8 mouse cellular contexts compared by ENCODE assay signal in genomic region chr11:99385813-99386721, GRCm38 (mm10). TPM values are rescaled to one million over a fixed set of nuclear protein-coding genes. Genes with fewer than 3 reads are reported as not detected.
DNase-seq lines count a peak whose midpoint lies in the region; ATAC-seq and TF ChIP-seq lines count a peak whose summit lies in the region.

No protein-coding gene starts in this region.

- WGBS in forebrain, embryonic 13.5 days, result 2% methylated on average over 70 of the region's 71 CpGs
- under 1% methylated on average over 71 of the region's 71 CpGs for WGBS in large intestine, adult 2 months
- WGBS in liver, embryonic 16.5 days (ENCODE audit: insufficient replicate concordance), result 2% methylated on average over 71 of the region's 71 CpGs
- 2% methylated on average over 71 of the region's 71 CpGs for WGBS in neural tube, embryonic 12.5 days
- WGBS in stomach, postnatal 0 days, result under 1% methylated on average over 71 of the region's 71 CpGs

- TF ChIP-seq CTCF in stomach, postnatal 0 days (IDR thresholded peaks at IDR 0.05; ENCODE audit: low read depth), result no peak

- H3K9me3 ChIP-seq in forebrain, embryonic 13.5 days (replicated peaks), result no peaks in the 10 kb centered on the region
- H3K9me3 ChIP-seq in liver, embryonic 16.5 days (replicated peaks; ENCODE audit: control insufficient read depth, low read length), result no peaks in the 10 kb centered on the region
- no peaks in the 10 kb centered on the region for H3K9me3 ChIP-seq in neural tube, embryonic 12.5 days
- H3K9me3 ChIP-seq in stomach, postnatal 0 days (ENCODE audit: control insufficient read depth, low read length), result no peaks in the 10 kb centered on the region

- peak; percentile 28 for TF ChIP-seq EP300 in stomach, postnatal 0 days (optimal IDR thresholded peaks at IDR 0.05)

- peaks cover 9% of the 10 kb centered on the region for H3K4me1 ChIP-seq in forebrain, embryonic 13.5 days
- H3K4me1 ChIP-seq in liver, embryonic 16.5 days (ENCODE audit: control insufficient read depth, low read depth, low read length), result no peaks in the 10 kb centered on the region; the same call in 1 of the 2 replicates
- H3K4me1 ChIP-seq in neural tube, embryonic 12.5 days, result no peaks in the 10 kb centered on the region
- H3K4me1 ChIP-seq in stomach, postnatal 0 days (replicated peaks; ENCODE audit: control insufficient read depth, insufficient read depth), result no peaks in the 10 kb centered on the region

- DNase-seq in c-Kit-positive CD71-positive TER-119-negative erythroid progenitor cells, embryonic 14.5 days (ENCODE audit: low read depth), result peak; percentile 48
- peak; percentile 94 for DNase-seq in heart, postnatal 10 days
- peak; percentile 29 for DNase-seq in large intestine, adult 2 months (ENCODE audit: low read depth, low spot score)
- DNase-seq in stomach, postnatal 0 days (ENCODE audit: low spot score), result peak; percentile 92

- H3K27me3 ChIP-seq in forebrain, embryonic 13.5 days, result peaks cover 13% of the 10 kb centered on the region
- no peaks in the 10 kb centered on the region for H3K27me3 ChIP-seq in liver, embryonic 16.5 days (ENCODE audit: control insufficient read depth, insufficient read depth, low read depth, low read length)
- peaks cover 9% of the 10 kb centered on the region for H3K27me3 ChIP-seq in neural tube, embryonic 12.5 days (replicated peaks)
- no peaks in the 10 kb centered on the region for H3K27me3 ChIP-seq in stomach, postnatal 0 days (ENCODE audit: control insufficient read depth, insufficient read depth, low read length)

- no peaks in the 10 kb centered on the region for H3K36me3 ChIP-seq in forebrain, embryonic 13.5 days (ENCODE audit: poor library complexity, severe bottlenecking)
- H3K36me3 ChIP-seq in liver, embryonic 16.5 days (ENCODE audit: control insufficient read depth, insufficient read depth), result no peaks in the 10 kb centered on the region
- H3K36me3 ChIP-seq in neural tube, embryonic 12.5 days, result no peaks in the 10 kb centered on the region
- H3K36me3 ChIP-seq in stomach, postnatal 0 days (ENCODE audit: control insufficient read depth, insufficient read depth, low read length), result no peaks in the 10 kb centered on the region

- intact Hi-C loops in heart, postnatal 10 days (cut with DNase I), result no loop called here

- H3K9ac ChIP-seq in forebrain, embryonic 13.5 days, result peak overlapping the region; percentile 75
- H3K9ac ChIP-seq in liver, embryonic 16.5 days (ENCODE audit: low read depth, low read length), result peak overlapping the region; percentile 55
- H3K9ac ChIP-seq in neural tube, embryonic 12.5 days, result peak overlapping the region; percentile 66
- peak overlapping the region; percentile 65 for H3K9ac ChIP-seq in stomach, postnatal 0 days (ENCODE audit: low read length)

- H3K4me2 ChIP-seq in forebrain, embryonic 13.5 days, result peak overlapping the region; percentile 72
- peak overlapping the region; percentile 71 for H3K4me2 ChIP-seq in liver, embryonic 16.5 days (ENCODE audit: low read depth, low read length)
- H3K4me2 ChIP-seq in neural tube, embryonic 12.5 days (replicated peaks), result peak overlapping the region; percentile 70
- peak overlapping the region; percentile 67 for H3K4me2 ChIP-seq in stomach, postnatal 0 days (replicated peaks; ENCODE audit: low read depth)

- peak overlapping the region; percentile 96 for H3K27ac ChIP-seq in forebrain, embryonic 13.5 days
- H3K27ac ChIP-seq in liver, embryonic 16.5 days (ENCODE audit: low read length), result peak overlapping the region; percentile 89
- peak overlapping the region; percentile 89 for H3K27ac ChIP-seq in neural tube, embryonic 12.5 days
- peak overlapping the region; percentile 98 for H3K27ac ChIP-seq in stomach, postnatal 0 days (replicated peaks)

- peak; percentile 85 for ATAC-seq in CD4-positive, CD25-positive, alpha-beta regulatory T cell, adult 4 months
- peak; percentile 92 for ATAC-seq in forebrain, embryonic 13.5 days
- peak; percentile 83 for ATAC-seq in liver, embryonic 16.5 days (ENCODE audit: low read depth)
- ATAC-seq in neural tube, embryonic 12.5 days (ENCODE audit: low FRiP score, low read depth), result peak; percentile 81
- peak; percentile 93 for ATAC-seq in stomach, postnatal 0 days (ENCODE audit: low FRiP score, low TSS enrichment)

- peak overlapping the region; percentile 51 for H3K4me3 ChIP-seq in forebrain, embryonic 13.5 days
- H3K4me3 ChIP-seq in liver, embryonic 16.5 days (ENCODE audit: low read depth, low read length), result peak overlapping the region; percentile 64
- peak overlapping the region; percentile 53 for H3K4me3 ChIP-seq in neural tube, embryonic 12.5 days
- peak overlapping the region; percentile 55 for H3K4me3 ChIP-seq in stomach, postnatal 0 days (ENCODE audit: low read depth, low read length)

RNA-seq across cellular contexts. Expression of gene Krt10, which starts 3.1 kb away (rescaled TPM):
- 1 to 10 TPM; 8.8 to 9.7 TPM for polyA plus RNA-seq in CD4-positive, CD25-positive, alpha-beta regulatory T cell, adult 4 months (2017; shearing (Covaris generic))
- polyA plus RNA-seq in forebrain, embryonic 13.5 days (2015; fragmentation: Nextera tagmentation; extraction: Ambion mirVana), result 31.4 and 39.8 TPM in 2 replicates
- 1 to 10 TPM; 6.8 to 9.7 TPM for total RNA-seq in heart, postnatal 10 days (2021)
- polyA plus RNA-seq in large intestine, adult 2 months (2012; rRNA removed), result 0.84 and 1.1 TPM in 2 replicates
- 2.9 and 3.0 TPM in 2 replicates for polyA plus RNA-seq in liver, embryonic 16.5 days (2015; fragmentation: Nextera tagmentation; extraction: Ambion mirVana)
- 32.2 and 36.1 TPM in 2 replicates for polyA plus RNA-seq in neural tube, embryonic 12.5 days (2016; fragmentation: Nextera tagmentation; extraction: Ambion mirVana)
- polyA plus RNA-seq in stomach, postnatal 0 days (2015; fragmentation: Nextera tagmentation; extraction: Ambion mirVana), result 431 and 466 TPM in 2 replicates

RNA-seq across cellular contexts. Expression of gene Krt28, which starts 11.4 kb away (rescaled TPM):
- polyA plus RNA-seq in CD4-positive, CD25-positive, alpha-beta regulatory T cell, adult 4 months (2017; shearing (Covaris generic)), result not detected
- 0.17 and 0.21 TPM in 2 replicates for polyA plus RNA-seq in forebrain, embryonic 13.5 days (2015; fragmentation: Nextera tagmentation; extraction: Ambion mirVana)
- total RNA-seq in heart, postnatal 10 days (2021), result not detected
- 0.06 TPM in 1 of 2 replicates, not detected in the other for polyA plus RNA-seq in large intestine, adult 2 months (2012; rRNA removed)
- polyA plus RNA-seq in liver, embryonic 16.5 days (2015; fragmentation: Nextera tagmentation; extraction: Ambion mirVana), result 0.06 TPM in 1 of 2 replicates, not detected in the other
- 0.30 and 0.40 TPM in 2 replicates for polyA plus RNA-seq in neural tube, embryonic 12.5 days (2016; fragmentation: Nextera tagmentation; extraction: Ambion mirVana)
- 0.10 TPM in 1 of 2 replicates, not detected in the other for polyA plus RNA-seq in stomach, postnatal 0 days (2015; fragmentation: Nextera tagmentation; extraction: Ambion mirVana)

RNA-seq across cellular contexts. Expression of gene Krt27, which starts 35.2 kb away (rescaled TPM):
- polyA plus RNA-seq in CD4-positive, CD25-positive, alpha-beta regulatory T cell, adult 4 months (2017; shearing (Covaris generic)), result not detected
- polyA plus RNA-seq in forebrain, embryonic 13.5 days (2015; fragmentation: Nextera tagmentation; extraction: Ambion mirVana), result not detected in 2 replicates
- not detected for total RNA-seq in heart, postnatal 10 days (2021)
- polyA plus RNA-seq in large intestine, adult 2 months (2012; rRNA removed), result not detected in 2 replicates
- polyA plus RNA-seq in liver, embryonic 16.5 days (2015; fragmentation: Nextera tagmentation; extraction: Ambion mirVana), result not detected in 2 replicates
- not detected in 2 replicates for polyA plus RNA-seq in neural tube, embryonic 12.5 days (2016; fragmentation: Nextera tagmentation; extraction: Ambion mirVana)
- not detected in 2 replicates for polyA plus RNA-seq in stomach, postnatal 0 days (2015; fragmentation: Nextera tagmentation; extraction: Ambion mirVana)

RNA-seq across cellular contexts. Expression of gene Krt12, which starts 36.0 kb away (rescaled TPM):
- polyA plus RNA-seq in CD4-positive, CD25-positive, alpha-beta regulatory T cell, adult 4 months (2017; shearing (Covaris generic)), result not detected
- polyA plus RNA-seq in forebrain, embryonic 13.5 days (2015; fragmentation: Nextera tagmentation; extraction: Ambion mirVana), result 0.15 TPM in 1 of 2 replicates, not detected in the other
- not detected for total RNA-seq in heart, postnatal 10 days (2021)
- 3.9 and 4.5 TPM in 2 replicates for polyA plus RNA-seq in large intestine, adult 2 months (2012; rRNA removed)
- 0.05 TPM in 1 of 2 replicates, not detected in the other for polyA plus RNA-seq in liver, embryonic 16.5 days (2015; fragmentation: Nextera tagmentation; extraction: Ambion mirVana)
- polyA plus RNA-seq in neural tube, embryonic 12.5 days (2016; fragmentation: Nextera tagmentation; extraction: Ambion mirVana), result not detected in 2 replicates
- 0.16 and 0.21 TPM in 2 replicates for polyA plus RNA-seq in stomach, postnatal 0 days (2015; fragmentation: Nextera tagmentation; extraction: Ambion mirVana)

RNA-seq across cellular contexts. Expression of gene Krt26, which starts 48.3 kb away (rescaled TPM):
- polyA plus RNA-seq in CD4-positive, CD25-positive, alpha-beta regulatory T cell, adult 4 months (2017; shearing (Covaris generic)), result not detected
- polyA plus RNA-seq in forebrain, embryonic 13.5 days (2015; fragmentation: Nextera tagmentation; extraction: Ambion mirVana), result 0.09 TPM in 1 of 2 replicates, not detected in the other
- total RNA-seq in heart, postnatal 10 days (2021), result not detected
- not detected in 2 replicates for polyA plus RNA-seq in large intestine, adult 2 months (2012; rRNA removed)
- not detected in 2 replicates for polyA plus RNA-seq in liver, embryonic 16.5 days (2015; fragmentation: Nextera tagmentation; extraction: Ambion mirVana)
- 0.23 TPM in 1 of 2 replicates, not detected in the other for polyA plus RNA-seq in neural tube, embryonic 12.5 days (2016; fragmentation: Nextera tagmentation; extraction: Ambion mirVana)
- not detected in 2 replicates for polyA plus RNA-seq in stomach, postnatal 0 days (2015; fragmentation: Nextera tagmentation; extraction: Ambion mirVana)

Comparison
In these comparisons a context has a peak if more than half of its experiments do, and no peak if none do; other contexts are left out.
1. Peak in every context shown above with its lines: DNase-seq, ATAC-seq, H3K4me3 ChIP-seq and H3K27ac ChIP-seq.
2. DNase-seq: peak in every context shown above with its lines; median percentile 94 in heart, postnatal 10 days; 92 in stomach, postnatal 0 days; 48 in c-Kit-positive CD71-positive TER-119-negative erythroid progenitor cells, embryonic 14.5 days; 29 in large intestine, adult 2 months.
3. RNA of gene Krt10, which starts 3.1 kb away (polyA plus RNA-seq): 431 to 466 TPM in stomach, postnatal 0 days; 31.4 to 39.8 TPM in forebrain, embryonic 13.5 days, 32.2 to 36.1 TPM in neural tube, embryonic 12.5 days, 8.8 to 9.7 TPM in CD4-positive, CD25-positive, alpha-beta regulatory T cell, adult 4 months, 2.9 to 3.0 TPM in liver, embryonic 16.5 days and 0.84 to 1.1 TPM in large intestine, adult 2 months; every median in the first group is over 10 times any median in the second.